Mouse (Mus musculus) adrenal gland, postnatal 14 days (tissue): ENCODE results near the gene Phc3. TPM values are rescaled to one million over a fixed set of nuclear protein-coding genes. Genes with fewer than 3 reads are reported as not detected.
A peak's percentile ranks its signal among the peaks of the same experiment; 100 is the strongest.

ENCODE experiments used
- DNase-seq: peaks from one replicate; pipeline ENCODE4 v3.0.0; 2021; ENCODE audit warnings: mixed read lengths
- total RNA-seq: library from RNA; stranded (reverse); gene quantifications from 2 replicates; pipeline ENCODE4 v1.2.3, GENCODE M21; 2021

The Phc3 gene
- total RNA-seq, 1 experiment from 2014 or later, result 27.8 TPM

- no peak for DNase-seq
Observed at GRCm38 (mm10) chr3:30976991-30977603, 7.9 kb upstream of the Phc3 start.

- peak; percentile 78 for DNase-seq
Observed at GRCm38 (mm10) chr3:30975102-30975754, 6.0 kb upstream of the Phc3 start.

GRCm38 (mm10) chr3:30968531-30969092, 603 bp downstream of the Phc3 start:
- DNase-seq, result peak; percentile 73

GRCm38 (mm10) chr3:30965644-30966043, 3.6 kb downstream of the Phc3 start:
- no peak for DNase-seq

GRCm38 (mm10) chr3:30964216-30964615, 5.0 kb downstream of the Phc3 start:
- DNase-seq, result no peak

GRCm38 (mm10) chr3:30963100-30963499, 6.1 kb downstream of the Phc3 start:
- DNase-seq, result no peak

GRCm38 (mm10) chr3:30959868-30960831, 9.1 kb downstream of the Phc3 start:
- peak; percentile 41 for DNase-seq

GRCm38 (mm10) chr3:30958709-30959108, 10.5 kb downstream of the Phc3 start:
- DNase-seq, result no peak

GRCm38 (mm10) chr3:30956327-30956726, 12.9 kb downstream of the Phc3 start:
- DNase-seq, result no peak

- no peak for DNase-seq
Observed at GRCm38 (mm10) chr3:30952273-30953070, 16.7 kb downstream of the Phc3 start.

GRCm38 (mm10) chr3:30951652-30952051, 17.6 kb downstream of the Phc3 start:
- peak; percentile 69 for DNase-seq

GRCm38 (mm10) chr3:30934384-30934783, 34.8 kb downstream of the Phc3 start:
- no peak for DNase-seq

GRCm38 (mm10) chr3:30929828-30930227, 39.4 kb downstream of the Phc3 start:
- peak; percentile 24 for DNase-seq

- DNase-seq, result no peak
Observed at GRCm38 (mm10) chr3:30927664-30928063, 41.6 kb downstream of the Phc3 start.

- DNase-seq, result no peak
Observed at GRCm38 (mm10) chr3:30917160-30917559, 52.1 kb downstream of the Phc3 start.

- no peak for DNase-seq
Observed at GRCm38 (mm10) chr3:30904658-30905057, 64.6 kb downstream of the Phc3 start.

- no peak for DNase-seq
Observed at GRCm38 (mm10) chr3:30899407-30899806, 69.8 kb downstream of the Phc3 start.

GRCm38 (mm10) chr3:30896721-30897120, 72.5 kb downstream of the Phc3 start:
- no peak for DNase-seq

- DNase-seq, result no peak
Observed at GRCm38 (mm10) chr3:30889014-30889413, 80.2 kb downstream of the Phc3 start.

- no peak for DNase-seq
Observed at GRCm38 (mm10) chr3:30887449-30887848, 81.8 kb downstream of the Phc3 start.

GRCm38 (mm10) chr3:30876709-30877108, 92.5 kb downstream of the Phc3 start:
- DNase-seq, result no peak

GRCm38 (mm10) chr3:30869995-30870394, 99.2 kb downstream of the Phc3 start:
- DNase-seq, result no peak
